Mouse (Mus musculus) ES-CJ7 (cell line): Measurements from ENCODE around the gene Adnp.

ENCODE experiments used
- DNase-seq: peaks from one replicate; pipeline ENCODE4 v3.0.0; 2011; ENCODE audit warnings: low read depth, low spot score

Adnp gene

GRCm38 (mm10) chr2:168206725-168207644 is at the start of gene Adnp:
TSS of gene Adnp (minus strand) at chr2:168207112.
- peak; percentile 98 for DNase-seq

- no peak for DNase-seq
Observed at GRCm38 (mm10) chr2:168256506-168256905, 49.6 kb upstream of the Adnp start.

GRCm38 (mm10) chr2:168253822-168254221 is 46.9 kb upstream of the Adnp start:
- DNase-seq = no peak

GRCm38 (mm10) chr2:168252639-168253292 is 45.9 kb upstream of the Adnp start:
- peak; percentile 98 for DNase-seq

- peak; percentile 93 for DNase-seq
Observed at GRCm38 (mm10) chr2:168250270-168250669, 43.4 kb upstream of the Adnp start.

- peak; percentile 81 for DNase-seq
Observed at GRCm38 (mm10) chr2:168248856-168249245, 41.9 kb upstream of the Adnp start.

GRCm38 (mm10) chr2:168248167-168248855 is 41.4 kb upstream of the Adnp start:
- DNase-seq = no peak

- peak; percentile 48 for DNase-seq
Observed at GRCm38 (mm10) chr2:168245571-168245970, 38.7 kb upstream of the Adnp start.

- DNase-seq = no peak
Observed at GRCm38 (mm10) chr2:168243278-168243677, 36.4 kb upstream of the Adnp start.

- no peak for DNase-seq
Observed at GRCm38 (mm10) chr2:168242841-168243240, 35.9 kb upstream of the Adnp start.

- no peak for DNase-seq
Observed at GRCm38 (mm10) chr2:168238335-168238734, 31.4 kb upstream of the Adnp start.

GRCm38 (mm10) chr2:168233286-168233685 is 26.4 kb upstream of the Adnp start:
- DNase-seq = peak; percentile 91

- DNase-seq = no peak
Observed at GRCm38 (mm10) chr2:168231471-168231829, 24.5 kb upstream of the Adnp start.

- DNase-seq = no peak
Observed at GRCm38 (mm10) chr2:168230773-168231470, 24.0 kb upstream of the Adnp start.

- DNase-seq = peak; percentile 81
Observed at GRCm38 (mm10) chr2:168230026-168230728, 23.3 kb upstream of the Adnp start, which contains the start of the genes Gm20716, Dpm1 and Mocs3. TSS of gene Gm20716 (minus strand) at chr2:168230364. TSS of gene Dpm1 (minus strand) at chr2:168230591. TSS of gene Mocs3 (plus strand) at chr2:168230622.

- no peak for DNase-seq
Observed at GRCm38 (mm10) chr2:168229116-168230025, 22.5 kb upstream of the Adnp start.

- no peak for DNase-seq
Observed at GRCm38 (mm10) chr2:168223326-168223725, 16.4 kb upstream of the Adnp start.

- DNase-seq = peak; percentile 95
Observed at GRCm38 (mm10) chr2:168213788-168214397, 7.0 kb upstream of the Adnp start.

GRCm38 (mm10) chr2:168207883-168208282 is 971 bp upstream of the Adnp start:
- no peak for DNase-seq
